Mouse (Mus musculus): ENCODE results near the gene Bzw2.

Gene Bzw2

GRCm38 (mm10) chr12:36135409-36135808 lies 22.5 kb downstream of the Bzw2 start:
- DNase-seq (ENCODE audit: low spot score) = no peak

DNA sequence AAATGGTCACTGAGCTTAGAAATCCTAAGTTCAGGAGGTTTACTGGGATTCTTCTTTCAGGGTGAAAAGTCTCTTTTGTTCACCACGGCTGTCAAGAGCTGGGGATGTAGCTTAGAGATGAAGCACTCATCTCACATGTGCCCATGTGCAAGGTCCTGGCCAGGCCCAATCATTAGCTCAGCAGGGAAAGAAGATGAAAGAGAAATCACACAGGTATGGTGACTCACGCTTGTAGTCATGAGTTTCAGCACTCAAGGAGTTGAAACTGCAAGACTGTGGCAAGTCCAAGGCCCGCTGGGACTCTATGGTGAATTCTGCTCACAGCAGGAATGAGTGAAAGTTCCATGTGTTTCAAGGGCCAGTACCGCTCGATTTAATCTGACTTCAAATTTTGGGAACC lies 23.8 kb downstream of the Bzw2 start:
- DNase-seq (ENCODE audit: low spot score) = no peak

- DNase-seq (ENCODE audit: low spot score) = no peak
These were observed 24.3 kb downstream of the Bzw2 start for GRCm38 (mm10) chr12:36133547-36133946.

- no peak for DNase-seq (ENCODE audit: low spot score)
These were observed 25.2 kb downstream of the Bzw2 start for GRCm38 (mm10) chr12:36132668-36133067.

- DNase-seq (ENCODE audit: low spot score) = no peak
These were observed 25.6 kb downstream of the Bzw2 start for GRCm38 (mm10) chr12:36132254-36132653.

- no peak for DNase-seq (ENCODE audit: low spot score)
These were observed 28.1 kb downstream of the Bzw2 start for GRCm38 (mm10) chr12:36129826-36130225.

DNA sequence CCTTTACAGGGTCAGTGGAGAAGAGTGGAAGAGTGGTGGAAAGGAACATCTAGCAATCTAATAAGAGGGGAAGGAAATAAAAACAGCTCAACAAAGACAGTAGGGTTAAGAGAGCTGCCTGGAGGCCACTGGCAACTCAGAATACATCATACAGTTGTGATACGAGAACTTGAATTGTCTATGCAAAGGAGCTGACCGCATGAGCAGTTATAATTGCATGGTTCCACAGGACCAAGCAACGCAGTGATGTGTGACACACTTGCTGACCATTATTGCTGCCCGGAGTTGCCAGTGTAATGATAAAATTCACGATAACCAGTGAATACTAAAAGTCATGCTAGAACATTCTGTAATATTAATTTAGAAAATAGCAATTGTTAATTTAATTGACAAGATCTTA lies 31.8 kb downstream of the Bzw2 start:
- no peak for DNase-seq (ENCODE audit: low spot score)

DNA sequence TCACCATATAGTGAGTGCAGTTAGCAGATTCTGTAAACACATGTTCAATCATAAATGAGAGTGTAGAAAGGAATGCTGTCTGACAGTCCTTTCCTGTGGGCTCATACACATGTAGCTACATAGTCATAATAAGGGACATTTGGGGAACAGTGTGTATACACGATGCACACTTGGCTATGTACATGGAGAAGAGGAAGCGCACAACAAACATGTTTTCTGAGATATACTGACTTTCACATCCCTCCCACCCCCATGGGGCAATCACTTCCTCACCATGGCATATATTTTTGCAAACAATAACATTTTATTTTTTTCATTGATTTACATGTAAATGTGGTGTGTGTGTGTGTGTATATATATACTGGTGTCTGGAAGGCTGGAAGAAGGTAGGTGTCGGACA lies 38.6 kb downstream of the Bzw2 start:
- DNase-seq (ENCODE audit: low spot score) = no peak

GRCm38 (mm10) chr12:36117161-36117560 lies 40.7 kb downstream of the Bzw2 start:
- DNase-seq (ENCODE audit: low spot score) = no peak

GRCm38 (mm10) chr12:36112081-36112480 lies 45.8 kb downstream of the Bzw2 start:
- DNase-seq (ENCODE audit: low spot score) = no peak

- no peak for DNase-seq (ENCODE audit: low spot score)
These were observed 46.8 kb downstream of the Bzw2 start for GRCm38 (mm10) chr12:36111110-36111509.

DNA sequence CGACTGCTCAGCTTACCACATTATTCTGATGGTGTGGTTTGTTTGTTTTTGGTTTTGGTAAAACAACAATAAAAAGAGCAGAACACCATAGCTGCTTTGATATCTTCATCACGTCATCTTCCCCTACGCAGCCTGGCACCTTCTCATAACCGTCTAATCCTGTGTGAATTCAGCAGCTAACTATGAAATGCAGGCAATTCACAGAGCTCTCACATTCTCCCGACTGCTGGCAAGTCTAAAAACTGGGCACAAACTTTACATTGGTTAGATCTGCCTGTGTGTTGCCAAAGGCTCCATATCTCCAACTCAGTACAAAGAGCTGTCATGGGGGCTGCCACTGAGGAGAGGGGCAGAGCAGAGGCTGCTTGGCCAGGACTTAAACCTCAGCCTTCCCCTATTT lies 47.4 kb downstream of the Bzw2 start:
- DNase-seq (ENCODE audit: low spot score) = no peak

- no peak for DNase-seq (ENCODE audit: low spot score)
These were observed 49.4 kb downstream of the Bzw2 start for GRCm38 (mm10) chr12:36108442-36108841.

DNA sequence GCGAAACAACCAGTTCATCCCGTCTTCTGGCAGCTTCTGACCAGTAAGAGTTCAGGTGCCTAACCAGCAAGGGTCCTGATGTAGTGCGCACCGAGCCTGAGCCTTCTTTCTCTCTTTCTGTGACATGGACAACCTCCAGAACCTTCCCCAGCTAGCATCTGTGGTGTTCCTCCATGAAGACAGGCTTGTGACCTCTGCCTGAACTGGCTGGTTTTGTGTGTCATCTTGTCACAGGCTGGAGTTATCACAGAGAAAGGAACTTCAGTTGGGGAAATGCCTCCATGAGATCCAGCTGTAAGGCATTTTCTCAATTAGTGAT lies 54.3 kb downstream of the Bzw2 start:
- DNase-seq (ENCODE audit: low spot score) = no peak

DNA sequence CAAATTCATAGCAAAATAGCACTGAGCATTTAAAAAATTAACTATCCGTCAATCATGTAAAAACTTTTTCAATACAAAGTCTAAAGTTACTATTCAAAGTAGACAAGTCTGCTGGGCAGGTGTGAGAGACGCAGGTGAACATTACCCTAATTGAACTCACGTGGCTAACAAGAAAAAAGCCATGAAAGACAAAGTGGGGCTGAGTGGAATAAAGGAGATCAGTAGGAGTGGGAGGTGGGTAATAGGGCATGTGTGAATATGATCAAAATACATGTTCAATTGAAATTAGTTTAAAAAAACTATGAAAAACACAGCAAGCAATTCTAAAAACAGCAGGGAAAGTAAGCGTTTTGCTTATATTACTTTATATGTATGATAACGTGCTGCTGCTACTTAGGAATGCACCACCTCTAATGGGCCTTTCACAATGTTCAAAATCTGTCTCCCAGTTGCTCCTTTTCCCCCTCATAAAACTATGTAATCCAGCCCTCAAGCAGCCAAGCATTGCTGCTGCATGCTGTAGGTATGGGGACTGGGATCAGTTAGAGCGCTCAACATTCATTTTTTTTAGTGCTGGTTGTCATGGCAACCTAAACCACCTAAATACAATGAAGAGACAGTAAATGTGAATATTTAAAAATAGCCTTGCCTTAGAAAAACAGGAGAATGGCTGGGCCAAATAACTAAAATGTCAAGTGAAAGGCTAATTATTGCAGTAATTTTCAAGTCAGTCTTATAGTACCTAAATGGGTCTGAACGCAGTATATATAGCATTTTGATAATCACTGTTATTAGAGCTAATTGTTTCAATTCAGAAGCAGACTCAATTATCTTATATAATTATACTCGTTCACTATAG lies 54.9 kb downstream of the Bzw2 start:
- DNase-seq (ENCODE audit: low spot score) = no peak

GRCm38 (mm10) chr12:36095371-36095880 lies 62.5 kb downstream of the Bzw2 start:
- DNase-seq (ENCODE audit: low spot score) = no peak

- no peak for DNase-seq (ENCODE audit: low spot score)
These were observed 64.7 kb downstream of the Bzw2 start for GRCm38 (mm10) chr12:36093081-36093670.

DNA sequence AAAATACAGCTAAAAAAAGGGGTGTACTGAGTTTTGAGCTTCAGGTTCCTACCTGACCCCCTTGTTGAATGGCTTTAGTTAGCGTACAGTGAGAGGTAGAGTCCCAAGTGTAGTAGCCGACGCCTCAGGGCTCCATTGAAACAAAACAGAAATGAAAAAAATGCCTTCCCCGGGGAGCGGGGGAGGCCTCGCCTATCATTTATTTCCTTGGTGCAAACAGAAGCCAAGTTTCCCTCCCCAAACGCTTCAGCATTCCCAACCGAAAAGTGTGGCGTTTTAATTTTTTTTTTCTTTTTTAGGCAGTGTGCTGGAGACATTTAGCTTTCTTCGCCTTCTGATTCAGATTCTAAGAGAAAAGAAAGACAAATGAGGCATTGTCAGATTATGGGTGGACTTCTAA lies 65.9 kb downstream of the Bzw2 start:
- no peak for DNase-seq (ENCODE audit: low spot score)

DNA sequence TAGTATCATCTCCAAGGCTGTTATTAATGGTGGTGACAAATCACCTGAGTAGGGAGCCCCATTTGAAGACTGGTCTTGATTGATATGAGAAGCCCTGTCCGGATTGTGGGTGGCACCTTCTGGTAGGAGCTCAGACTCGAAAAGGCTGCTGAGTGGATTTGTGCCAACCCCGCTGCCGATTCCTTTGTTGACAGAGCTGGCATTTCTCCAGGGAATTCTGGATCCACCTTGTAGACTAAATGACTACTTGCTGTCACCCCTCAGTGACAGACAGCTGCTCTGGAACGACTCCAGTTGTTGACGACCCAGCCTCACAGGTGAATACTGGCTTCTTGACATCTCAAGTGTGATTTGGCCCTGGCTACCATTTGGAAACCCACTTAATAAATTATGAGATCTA lies 68.7 kb downstream of the Bzw2 start:
- DNase-seq (ENCODE audit: low spot score) = no peak

GRCm38 (mm10) chr12:36088804-36089203 lies 69.1 kb downstream of the Bzw2 start:
- DNase-seq (ENCODE audit: low spot score) = no peak

- DNase-seq (ENCODE audit: low spot score) = no peak
These were observed 72.5 kb downstream of the Bzw2 start for GRCm38 (mm10) chr12:36085380-36085779.

DNA sequence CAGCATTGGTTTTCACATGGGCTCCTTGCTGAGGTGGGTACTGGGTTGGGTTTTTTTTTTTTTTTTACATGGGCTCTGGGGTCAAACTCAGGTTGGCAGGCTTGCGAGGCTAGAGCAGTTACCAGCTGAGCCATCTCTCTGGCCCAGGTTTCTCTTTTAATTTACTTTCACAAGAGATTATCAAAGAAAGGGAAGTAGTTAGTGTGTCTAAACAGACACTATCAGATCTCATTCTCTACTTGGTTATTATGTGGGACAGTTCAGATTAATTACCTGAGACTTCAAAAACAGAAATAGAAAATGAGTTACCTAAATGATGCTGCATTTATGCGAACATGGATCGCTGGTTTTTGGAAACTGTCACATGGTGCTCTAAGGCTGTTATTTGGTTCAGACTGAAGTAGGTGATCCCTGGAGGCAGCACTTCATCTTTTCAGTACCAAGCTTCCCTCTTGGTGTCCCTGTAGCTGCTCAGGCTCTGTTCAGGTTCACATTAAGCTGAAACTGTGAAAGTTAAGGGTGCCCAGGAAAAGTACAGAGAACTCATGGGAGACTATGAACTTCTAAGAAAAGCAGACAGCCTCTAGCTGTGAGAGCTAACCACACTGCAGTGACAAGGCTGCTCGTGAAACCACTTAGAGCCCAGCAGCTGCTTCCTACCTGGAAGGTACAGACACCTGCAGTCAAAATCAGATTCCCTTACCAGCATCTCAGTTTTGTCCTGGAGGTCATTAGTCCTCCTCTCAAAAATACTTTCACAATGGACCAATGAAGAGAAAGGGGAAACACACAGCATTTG lies 79.6 kb downstream of the Bzw2 start:
- DNase-seq (ENCODE audit: low spot score) = no peak

DNA sequence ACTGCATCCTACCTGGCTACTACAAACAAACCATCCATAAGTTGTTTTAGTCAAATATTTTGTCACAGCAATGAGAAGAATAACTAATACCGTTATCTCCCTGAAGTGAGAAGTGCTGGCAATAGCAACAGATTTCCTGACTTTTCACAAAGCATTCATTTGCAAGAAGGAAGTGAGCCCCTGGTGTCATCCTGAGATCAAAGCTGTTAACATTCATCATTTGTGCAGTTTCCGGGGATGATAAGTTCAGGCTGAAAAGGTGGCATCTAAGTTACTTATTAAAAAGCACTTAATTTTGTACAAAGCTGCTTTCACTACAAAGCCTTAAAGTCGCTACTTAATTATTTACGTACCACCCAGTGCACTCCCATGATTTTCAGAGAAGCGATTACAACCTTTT lies 85.0 kb downstream of the Bzw2 start:
- DNase-seq (ENCODE audit: low spot score) = no peak
